Mouse (Mus musculus) embryonic facial prominence, embryonic 11.5 days (tissue): ENCODE results near the gene Scp2. TPM values are rescaled to one million over a fixed set of nuclear protein-coding genes. Genes with fewer than 3 reads are reported as not detected.

ENCODE experiments used
- ATAC-seq: fragments of 200-750 bp; cut with Nextera tagmentation; replicated peaks from 2 replicates; pipeline ENCODE4 v1.8.0; 2017; ENCODE audit warnings: low read depth; ENCODE audit not compliant: insufficient number of reproducible peaks, low FRiP score, low TSS enrichment
- DNase-seq: peaks from one replicate; pipeline ENCODE4 v3.0.0-alpha.2; 2015; ENCODE audit warnings: low spot score
- H3K27ac ChIP-seq: fragments of 300-500 bp; sonication (generic); replicated peaks from 2 replicates; pipeline ENCODE4 v1.5.1; 2014; ENCODE audit warnings: mild to moderate bottlenecking, low read depth, low read length, control low read depth
- H3K27me3 ChIP-seq: fragments of 300-500 bp; sonication (generic); 2 replicates; pipeline ENCODE4 v1.6.1; 2014; ENCODE audit warnings: mild to moderate bottlenecking, low read length, moderate library complexity, mixed read lengths; ENCODE audit not compliant: control insufficient read depth, insufficient read depth
- H3K36me3 ChIP-seq: fragments of 300-500 bp; sonication (generic); replicated peaks from 2 replicates; pipeline ENCODE4 v1.6.1; 2014; ENCODE audit warnings: low read depth, mild to moderate bottlenecking, low read length, moderate library complexity, mixed read lengths; ENCODE audit not compliant: control insufficient read depth, insufficient read depth
- H3K4me1 ChIP-seq: fragments of 300-500 bp; sonication (generic); 2 replicates; pipeline ENCODE4 v1.6.1; 2014; ENCODE audit warnings: low read length, mixed read lengths; ENCODE audit not compliant: control insufficient read depth, insufficient read depth
- H3K4me2 ChIP-seq: fragments of 300-500 bp; sonication (generic); 2 replicates; pipeline ENCODE4 v1.6.1; 2014; ENCODE audit warnings: low read depth, mild to moderate bottlenecking, control low read depth, low read length, moderate library complexity
- H3K4me3 ChIP-seq: fragments of 300-500 bp; sonication (generic); 2 replicates; pipeline ENCODE4 v1.5.1; 2014; ENCODE audit warnings: low read depth, low read length, control low read depth
- H3K9ac ChIP-seq: fragments of 300-500 bp; sonication (generic); replicated peaks from 2 replicates; pipeline ENCODE4 v1.6.1; 2014; ENCODE audit warnings: mild to moderate bottlenecking, control low read depth, low read length
- H3K9me3 ChIP-seq: fragments of 300-500 bp; sonication (generic); replicated peaks from 2 replicates; pipeline ENCODE4 v1.6.1; 2016; ENCODE audit warnings: mild to moderate bottlenecking, low read length, inconsistent platforms, mixed read lengths; ENCODE audit not compliant: control insufficient read depth
- whole genome bisulfite sequencing: fragments of 180-500 bp; shearing (Covaris S2); extraction: QIAGEN DNeasy Blood & Tissue Kit; methylation state at CpG from one replicate; pipeline ENCODE4 v1.1.7; 2014; 5-methylcytosine and 5-hydroxymethylcytosine counted together
- polyA plus RNA-seq: library from polyadenylated mRNA; unstranded; fragments of >200 nt; fragmentation: Nextera tagmentation; extraction: Ambion mirVana; gene quantifications from 2 replicates; pipeline ENCODE4 v1.2.1, GENCODE M21; 2014

Scp2 gene
- polyA plus RNA-seq, result 183 and 186 TPM in 2 replicates

DNA sequence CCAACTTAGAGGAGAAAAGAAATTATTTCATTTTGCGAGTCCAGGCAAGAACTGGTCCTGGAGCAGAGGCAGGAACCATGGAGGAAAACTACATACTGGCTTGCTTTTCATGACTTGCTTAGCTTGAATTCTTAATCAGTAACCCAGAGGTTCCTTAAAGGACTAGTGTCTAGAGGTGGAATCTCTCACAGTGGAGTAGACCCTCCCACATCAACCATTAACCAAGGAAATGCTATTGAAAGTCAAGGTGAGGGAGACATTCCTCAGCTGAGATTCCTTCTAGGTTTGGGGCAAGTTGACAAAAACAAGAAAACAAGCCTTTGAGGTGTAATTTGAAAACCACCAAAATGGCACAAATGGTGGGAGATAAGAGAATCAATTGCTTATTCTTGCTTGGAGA lies at the start of gene Scp2:
Gene Scp2 (minus strand): TSS at position 119 of the 400 bp plus-strand sequence.
- DNase-seq, result no peak
- Histone ChIP-seq H3K36me3 (no peaks in the 10 kb centered on the region), H3K27me3 (no peaks in the 10 kb centered on the region), H3K27ac (no peak within 1 kb of the TSS), H3K4me3 (no peak within 1 kb of the TSS), H3K4me1 (no peaks in the 10 kb centered on the region), H3K4me2 (no peak within 1 kb of the TSS), H3K9me3 (no peaks in the 10 kb centered on the region), H3K9ac (no peak within 1 kb of the TSS)
- ATAC-seq, result no peak
- WGBS, result 80% methylated on average over 1 of the region's 1 CpGs

GRCm38 (mm10) chr4:108192821-108193323 lies 48.1 kb upstream of the Scp2 start:
- DNase-seq (no peak), ATAC-seq (no peak)
- no peak overlapping the region for H3K4me3 ChIP-seq
- H3K4me2 ChIP-seq, result no peak overlapping the region
- H3K36me3 ChIP-seq, result no peaks in the 10 kb centered on the region
- no peak overlapping the region for H3K27ac ChIP-seq
- no peaks in the 10 kb centered on the region for H3K4me1 ChIP-seq
- no peak overlapping the region for H3K9ac ChIP-seq
- no peaks in the 10 kb centered on the region for H3K27me3 ChIP-seq
- 74% methylated on average over 2 of the region's 2 CpGs for WGBS
- no peaks in the 10 kb centered on the region for H3K9me3 ChIP-seq

DNA sequence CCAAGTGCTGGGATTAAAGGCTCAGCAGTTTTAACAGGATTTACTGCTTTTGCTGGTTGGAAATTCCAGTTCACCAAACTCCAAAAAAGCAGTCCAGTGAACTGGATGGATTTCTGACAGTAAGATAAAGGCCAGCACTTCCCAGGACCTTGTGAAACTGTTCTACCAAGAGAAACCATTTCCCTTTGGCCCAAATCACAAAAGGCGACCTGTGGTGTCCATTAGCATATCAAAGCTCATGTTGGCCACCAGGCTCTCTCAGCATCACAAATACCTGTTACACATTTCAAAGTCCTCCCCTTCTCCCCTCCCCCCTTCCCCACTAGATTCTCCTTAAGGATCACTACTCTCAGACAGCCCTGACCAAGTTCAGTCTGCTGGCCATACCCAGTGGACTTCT lies 37.5 kb upstream of the Scp2 start:
- Histone ChIP-seq H3K27me3 (no peaks in the 10 kb centered on the region), H3K4me3 (no peak overlapping the region), H3K27ac (no peak overlapping the region), H3K9me3 (no peaks in the 10 kb centered on the region), H3K36me3 (no peaks in the 10 kb centered on the region), H3K9ac (no peak overlapping the region), H3K4me2 (no peak overlapping the region), H3K4me1 (no peaks in the 10 kb centered on the region)
- DNase-seq, result no peak
- 35% methylated on average over 1 of the region's 1 CpGs for WGBS
- no peak for ATAC-seq

- Histone ChIP-seq H3K4me3 (no peak overlapping the region), H3K4me1 (peaks cover 3% of the 10 kb centered on the region; the same call in 1 of the 2 replicates), H3K27ac (no peak overlapping the region), H3K27me3 (no peaks in the 10 kb centered on the region), H3K9me3 (no peaks in the 10 kb centered on the region), H3K36me3 (no peaks in the 10 kb centered on the region), H3K9ac (no peak overlapping the region), H3K4me2 (no peak overlapping the region)
- DNase-seq, result no peak
- 70% methylated on average over 6 of the region's 6 CpGs for WGBS
- ATAC-seq, result no peak
Observed at GRCm38 (mm10) chr4:108168056-108168455, 23.3 kb upstream of the Scp2 start.

GRCm38 (mm10) chr4:108166874-108167273 lies 22.1 kb upstream of the Scp2 start:
- H3K27ac ChIP-seq, result no peak overlapping the region
- no peaks in the 10 kb centered on the region for H3K27me3 ChIP-seq
- H3K9me3 ChIP-seq, result no peaks in the 10 kb centered on the region
- DNase-seq (no peak), ATAC-seq (no peak)
- no peak overlapping the region for H3K4me3 ChIP-seq
- peaks cover 3% of the 10 kb centered on the region; the same call in 1 of the 2 replicates for H3K4me1 ChIP-seq
- no peak overlapping the region for H3K4me2 ChIP-seq
- no peaks in the 10 kb centered on the region for H3K36me3 ChIP-seq
- no peak overlapping the region for H3K9ac ChIP-seq
- 88% methylated on average over 4 of the region's 4 CpGs for WGBS

GRCm38 (mm10) chr4:108165152-108165895 lies 20.5 kb upstream of the Scp2 start, which contains the start of gene Echdc2:
Echdc2 (plus strand) TSS chr4:108165437.
- peak; percentile 29; the same call in 1 of the 2 replicates for ATAC-seq
- no peaks in the 10 kb centered on the region for H3K36me3 ChIP-seq
- H3K4me2 ChIP-seq, result peak within 1 kb of the TSS; percentile 97
- H3K4me3 ChIP-seq, result peak within 1 kb of the TSS; percentile 61
- peak; percentile 79 for DNase-seq
- H3K27me3 ChIP-seq, result no peaks in the 10 kb centered on the region
- H3K9ac ChIP-seq, result peak within 1 kb of the TSS; percentile 77
- peaks cover 3% of the 10 kb centered on the region; the same call in 1 of the 2 replicates for H3K4me1 ChIP-seq
- 1% methylated on average over 41 of the region's 43 CpGs for WGBS
- no peak within 1 kb of the TSS for H3K27ac ChIP-seq
- no peaks in the 10 kb centered on the region for H3K9me3 ChIP-seq

- H3K9me3 ChIP-seq, result no peaks in the 10 kb centered on the region
- DNase-seq (no peak), ATAC-seq (no peak)
- H3K4me2 ChIP-seq, result no peak overlapping the region
- no peaks in the 10 kb centered on the region for H3K27me3 ChIP-seq
- peaks cover 3% of the 10 kb centered on the region; the same call in 1 of the 2 replicates for H3K4me1 ChIP-seq
- H3K9ac ChIP-seq, result no peak overlapping the region
- no peaks in the 10 kb centered on the region for H3K36me3 ChIP-seq
- H3K27ac ChIP-seq, result no peak overlapping the region
- H3K4me3 ChIP-seq, result no peak overlapping the region
- 85% methylated on average over 3 of the region's 3 CpGs for WGBS
Observed at GRCm38 (mm10) chr4:108163291-108163690, 18.5 kb upstream of the Scp2 start.

- H3K27ac ChIP-seq, result no peak overlapping the region
- ATAC-seq, result no peak
- no peak overlapping the region for H3K4me2 ChIP-seq
- H3K4me1 ChIP-seq, result peaks cover 3% of the 10 kb centered on the region; the same call in 1 of the 2 replicates
- no peaks in the 10 kb centered on the region for H3K27me3 ChIP-seq
- WGBS, result 89% methylated on average over 8 of the region's 8 CpGs
- no peaks in the 10 kb centered on the region for H3K36me3 ChIP-seq
- no peak overlapping the region for H3K9ac ChIP-seq
- no peak overlapping the region for H3K4me3 ChIP-seq
- no peak for DNase-seq
- H3K9me3 ChIP-seq, result no peaks in the 10 kb centered on the region
Observed at GRCm38 (mm10) chr4:108161936-108162335, 17.1 kb upstream of the Scp2 start.
